21 mouse cellular contexts compared by ENCODE assay signal in genomic region chr12:54408906-54409305, GRCm38 (mm10).
A peak's percentile ranks its signal among the peaks of the same experiment; 100 is the strongest.
DNase-seq lines count a peak whose midpoint lies in the region; ATAC-seq lines count a peak whose summit lies in the region.
"Had no signal": no experiment of that assay in that cellular context is flagged by ENCODE, and none has a peak within 500 bp of the region (broad histone marks: within the 10 kb centered on the region; RNA-seq: fewer than 3 reads in every experiment).

No protein-coding gene starts in this region.

- H3K9me3 ChIP-seq in kidney, embryonic 15.5 days (replicated peaks): no peaks in the 10 kb centered on the region
- no peaks in the 10 kb centered on the region for H3K9me3 ChIP-seq in midbrain, embryonic 11.5 days (ENCODE audit: control insufficient read depth, low read length)
- no peaks in the 10 kb centered on the region for H3K9me3 ChIP-seq in midbrain, embryonic 14.5 days (ENCODE audit: control insufficient read depth, low read length)
- H3K9me3 ChIP-seq: embryonic facial prominence, embryonic 12.5 days; heart, embryonic 15.5 days; hindbrain, embryonic 13.5 days had no signal

- H3K4me3 ChIP-seq in kidney, embryonic 15.5 days (replicated peaks): no peak overlapping the region
- H3K4me3 ChIP-seq in midbrain, embryonic 11.5 days (ENCODE audit: low read depth, low read length): no peak overlapping the region
- H3K4me3 ChIP-seq in midbrain, embryonic 14.5 days (replicated peaks; ENCODE audit: low read depth, low read length): no peak overlapping the region
- H3K4me3 ChIP-seq: embryonic facial prominence, embryonic 12.5 days; heart, embryonic 15.5 days; hindbrain, embryonic 13.5 days had no signal

- DNase-seq in adrenal gland, adult (ENCODE audit: inconsistent age in 2 of 2, low spot score in 1 of 2): peak; percentile 13 to 29
- no peak for DNase-seq in adrenal gland, adult 8-10 months
- DNase-seq in kidney, adult 11 months: peak; percentile 19
- DNase-seq in midbrain, embryonic 11.5 days (ENCODE audit: low spot score, missing footprints): peak; percentile 51
- no peak for DNase-seq in midbrain, embryonic 14.5 days
- DNase-seq in layer of hippocampus, postnatal 14 days (ENCODE audit: low spot score in 2 of 2): no peak
- DNase-seq: B cell, adult 2 months; cerebellum, adult 11-12 months; cerebellum, adult 9-10 months; cerebellum, postnatal 25 days; gastrocnemius, postnatal 14 days; heart, postnatal 14 days had no signal

- H3K36me3 ChIP-seq in kidney, embryonic 15.5 days: no peaks in the 10 kb centered on the region
- H3K36me3 ChIP-seq in midbrain, embryonic 11.5 days (ENCODE audit: control insufficient read depth, insufficient read depth, low read length): no peaks in the 10 kb centered on the region
- H3K36me3 ChIP-seq in midbrain, embryonic 14.5 days (ENCODE audit: control insufficient read depth, insufficient read depth, low read length): no peaks in the 10 kb centered on the region
- H3K36me3 ChIP-seq: embryonic facial prominence, embryonic 12.5 days; G1E; heart, embryonic 15.5 days; hindbrain, embryonic 13.5 days had no signal

- no peak overlapping the region for H3K9ac ChIP-seq in kidney, embryonic 15.5 days
- no peak overlapping the region for H3K9ac ChIP-seq in midbrain, embryonic 11.5 days (ENCODE audit: low read length)
- no peak overlapping the region for H3K9ac ChIP-seq in midbrain, embryonic 14.5 days (replicated peaks; ENCODE audit: low read length)
- H3K9ac ChIP-seq: embryonic facial prominence, embryonic 12.5 days; heart, embryonic 15.5 days; hindbrain, embryonic 13.5 days had no signal

- ATAC-seq in kidney, embryonic 15.5 days (replicated peaks; ENCODE audit: low FRiP score): no peak
- no peak for ATAC-seq in midbrain, embryonic 11.5 days (ENCODE audit: low FRiP score)
- ATAC-seq in midbrain, embryonic 14.5 days (ENCODE audit: low FRiP score, low TSS enrichment): no peak
- ATAC-seq: CD4-positive, CD25-positive, alpha-beta regulatory T cell, adult 4 months; forebrain, embryonic 16.5 days; hindbrain, postnatal 0 days had no signal

- H3K4me1 ChIP-seq in kidney, embryonic 15.5 days: no peaks in the 10 kb centered on the region
- peaks cover 7% of the 10 kb centered on the region; the same call in 1 of the 2 replicates for H3K4me1 ChIP-seq in midbrain, embryonic 11.5 days (ENCODE audit: control insufficient read depth, insufficient read depth, low read length)
- no peaks in the 10 kb centered on the region for H3K4me1 ChIP-seq in midbrain, embryonic 14.5 days (ENCODE audit: control insufficient read depth, insufficient read depth, low read length)

- H3K27ac ChIP-seq in kidney, embryonic 15.5 days: no peak overlapping the region
- no peak overlapping the region for H3K27ac ChIP-seq in midbrain, embryonic 11.5 days (ENCODE audit: low read depth, low read length)
- H3K27ac ChIP-seq in midbrain, embryonic 14.5 days (replicated peaks; ENCODE audit: low read depth, low read length): no peak overlapping the region
- H3K27ac ChIP-seq: embryonic facial prominence, embryonic 12.5 days; heart, embryonic 15.5 days; hindbrain, embryonic 13.5 days; hindbrain, postnatal 0 days had no signal

- WGBS in kidney, embryonic 15.5 days: 73% methylated on average over 6 of the region's 6 CpGs
- 84% methylated on average over 6 of the region's 6 CpGs for WGBS in midbrain, embryonic 11.5 days
- WGBS in midbrain, embryonic 14.5 days: 89% methylated on average over 6 of the region's 6 CpGs

- H3K4me2 ChIP-seq in kidney, embryonic 15.5 days: no peak overlapping the region
- no peak overlapping the region for H3K4me2 ChIP-seq in midbrain, embryonic 11.5 days
- no peak overlapping the region for H3K4me2 ChIP-seq in midbrain, embryonic 14.5 days (ENCODE audit: low read length)
- H3K4me2 ChIP-seq: embryonic facial prominence, embryonic 12.5 days; heart, embryonic 11.5 days; heart, embryonic 15.5 days; hindbrain, embryonic 13.5 days had no signal

- H3K27me3 ChIP-seq in kidney, embryonic 15.5 days: no peaks in the 10 kb centered on the region
- H3K27me3 ChIP-seq in midbrain, embryonic 11.5 days (ENCODE audit: control insufficient read depth, insufficient read depth, low read length): no peaks in the 10 kb centered on the region
- H3K27me3 ChIP-seq in midbrain, embryonic 14.5 days (ENCODE audit: control insufficient read depth, insufficient read depth, low read length): no peaks in the 10 kb centered on the region
- H3K27me3 ChIP-seq: embryonic facial prominence, embryonic 12.5 days; heart, embryonic 15.5 days; hindbrain, embryonic 13.5 days had no signal

Comparison
In these comparisons a context has a peak if more than half of its experiments do, and no peak if none do; other contexts are left out.
1. DNase-seq: peak in adrenal gland, adult (2 of 2), kidney, adult 11 months (single experiment) and midbrain, embryonic 11.5 days (single experiment); none in adrenal gland, adult 8-10 months (single experiment), midbrain, embryonic 14.5 days (single experiment) and layer of hippocampus, postnatal 14 days (0 of 2).